Mouse (Mus musculus) olfactory bulb, adult 2 months (tissue): ENCODE measurements around the gene Mtus2.

ENCODE experiments used
- CTCF ChIP-seq: fragments of 200-500 bp; IDR thresholded peaks from 2 replicates; pipeline ENCODE4 v1.5.1; 2012; ENCODE audit warnings: low read depth, mild to moderate bottlenecking, low read length, moderate library complexity; ENCODE audit not compliant: insufficient read depth
- POLR2A ChIP-seq: fragments of 200-500 bp; IDR thresholded peaks from 2 replicates; pipeline ENCODE4 v1.6.1; 2012; ENCODE audit warnings: mild to moderate bottlenecking, low read depth, low read length, moderate library complexity; ENCODE audit not compliant: insufficient read depth

DNA sequence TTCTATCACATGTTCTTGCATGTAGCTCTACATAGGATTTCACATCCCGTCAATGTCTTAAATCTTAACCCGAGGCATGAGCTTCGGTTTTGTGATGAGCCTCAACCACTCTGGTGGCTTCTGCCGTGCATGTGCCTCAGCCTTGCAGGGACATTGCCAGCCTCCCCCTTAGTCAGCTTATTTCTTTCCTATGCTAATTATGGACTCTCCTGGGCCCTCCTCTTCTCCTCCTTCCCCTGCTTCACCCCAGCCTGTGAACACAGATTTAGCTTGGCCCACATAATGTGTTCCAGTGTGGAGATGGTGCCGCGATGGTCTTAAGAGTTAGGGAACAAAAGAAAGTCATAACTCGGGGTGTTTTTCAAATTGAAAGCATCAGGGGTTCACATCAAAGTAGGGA lies 304.9 kb downstream of the Mtus2 start:
- no peak for TF ChIP-seq POLR2A
- no peak for TF ChIP-seq CTCF
